Mouse (Mus musculus): ENCODE data around the gene Ly6g6f. TPM values are rescaled to one million over a fixed set of nuclear protein-coding genes. Genes with fewer than 3 reads are reported as not detected.

Gene Ly6g6f
- polyA plus RNA-seq, 1 experiment from 2014 or later = 0.68 TPM

DNA sequence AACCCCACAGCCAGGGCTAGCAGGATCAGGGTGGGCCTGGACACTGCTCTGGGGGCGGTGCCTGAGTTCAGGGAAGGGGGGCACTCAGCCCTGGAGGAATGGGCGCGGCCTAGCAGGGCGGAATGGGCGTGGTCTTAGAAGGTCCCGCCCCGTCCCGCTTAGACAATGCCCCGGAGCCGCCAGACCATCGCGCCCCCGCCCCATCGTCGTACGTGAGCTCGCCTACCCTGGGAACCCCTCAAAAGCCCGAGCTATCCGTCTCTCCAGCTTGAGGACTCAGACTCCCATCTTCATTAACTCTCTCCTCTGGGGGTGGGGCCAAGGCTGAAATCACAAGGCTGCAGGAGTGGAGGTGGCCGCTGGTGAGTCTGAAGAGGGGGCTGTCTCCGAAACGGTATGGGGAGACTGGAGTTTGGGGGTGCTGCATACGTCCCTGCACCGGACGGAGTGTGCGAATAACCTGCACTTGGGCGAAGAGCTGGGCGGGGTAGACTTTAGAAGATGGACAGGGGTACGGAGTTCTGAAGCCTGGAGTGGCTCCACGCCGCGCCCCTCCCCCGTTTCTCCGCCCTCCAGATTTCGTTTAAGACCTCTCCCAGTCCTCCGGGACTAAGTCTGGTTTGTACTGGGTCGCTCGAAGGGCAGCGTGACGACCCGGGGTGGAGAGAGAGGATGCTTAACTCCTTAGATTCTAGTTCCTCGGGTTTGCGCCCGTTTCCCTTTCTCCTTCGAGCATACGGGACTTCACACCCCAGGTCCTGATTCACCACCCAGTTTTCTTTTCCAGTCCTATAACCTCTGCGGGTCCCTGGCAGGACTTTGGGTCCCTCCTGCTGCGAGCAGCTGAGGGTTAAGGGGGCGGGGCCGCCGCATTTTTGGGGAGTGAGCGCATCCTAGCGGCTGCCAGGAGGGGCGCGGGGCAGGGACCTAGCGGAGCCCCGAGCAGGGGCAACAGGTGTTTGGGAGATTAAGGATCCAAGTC lies 26.2 kb downstream of the Ly6g6f start, which contains the start of gene Ddah2:
TSS of gene Ddah2 (plus strand) at position 125 of the 982 bp plus-strand sequence.
- under 1% methylated on average over 57 of the region's 57 CpGs for WGBS
- H3K9me3 ChIP-seq = no peaks in the 10 kb centered on the region

DNA sequence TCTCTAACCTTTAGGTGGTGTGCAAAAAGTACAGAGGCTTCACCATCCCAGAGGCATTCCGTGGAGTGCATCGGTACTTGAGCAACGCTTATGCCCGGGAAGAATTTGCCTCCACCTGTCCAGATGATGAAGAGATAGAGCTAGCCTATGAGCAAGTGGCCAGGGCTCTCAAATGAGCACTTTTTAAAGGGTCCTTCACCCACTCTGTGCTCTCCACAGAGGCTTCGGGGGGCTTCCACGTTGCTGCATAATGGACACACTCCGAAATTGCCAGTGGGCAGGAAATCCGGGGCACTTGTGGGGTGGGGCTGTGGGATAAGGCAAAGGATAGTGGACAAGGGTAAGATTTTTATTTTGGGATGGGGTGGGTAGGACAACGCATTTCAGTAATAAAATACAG lies 27.1 kb downstream of the Ly6g6f start:
- Histone ChIP-seq H3K4me2 (peak overlapping the region; percentile 94), H3K36me3 (peaks cover 41% of the 10 kb centered on the region), H3K27ac (replicated peaks) (peak overlapping the region; percentile 87), H3K4me1 (replicated peaks) (peaks cover 30% of the 10 kb centered on the region), H3K27me3 (peaks cover 6% of the 10 kb centered on the region), H3K9ac (peak overlapping the region; percentile 87), H3K4me3 (peak overlapping the region; percentile 79), H3K9me3 (no peaks in the 10 kb centered on the region)
- ATAC-seq (ENCODE audit: low read depth) = 0 out of 2 replicates have a peak, but pooled peaks have one; percentile 0
- WGBS = 67% methylated on average over 9 of the region's 9 CpGs

More for the DNA sequence above, 26.2 kb downstream of the Ly6g6f start, which contains the start of gene Ddah2:
- peak within 1 kb of the TSS; percentile 79 for H3K4me3 ChIP-seq
- H3K27ac ChIP-seq (replicated peaks) = peak within 1 kb of the TSS; percentile 87
- ATAC-seq (ENCODE audit: low read depth) = peak; percentile 94
- H3K9ac ChIP-seq = peak within 1 kb of the TSS; percentile 87
- peaks cover 15% of the 10 kb centered on the region for H3K27me3 ChIP-seq
- peaks cover 30% of the 10 kb centered on the region for H3K4me1 ChIP-seq (replicated peaks)
- H3K36me3 ChIP-seq = peaks cover 38% of the 10 kb centered on the region
- peak within 1 kb of the TSS; percentile 94 for H3K4me2 ChIP-seq

DNA sequence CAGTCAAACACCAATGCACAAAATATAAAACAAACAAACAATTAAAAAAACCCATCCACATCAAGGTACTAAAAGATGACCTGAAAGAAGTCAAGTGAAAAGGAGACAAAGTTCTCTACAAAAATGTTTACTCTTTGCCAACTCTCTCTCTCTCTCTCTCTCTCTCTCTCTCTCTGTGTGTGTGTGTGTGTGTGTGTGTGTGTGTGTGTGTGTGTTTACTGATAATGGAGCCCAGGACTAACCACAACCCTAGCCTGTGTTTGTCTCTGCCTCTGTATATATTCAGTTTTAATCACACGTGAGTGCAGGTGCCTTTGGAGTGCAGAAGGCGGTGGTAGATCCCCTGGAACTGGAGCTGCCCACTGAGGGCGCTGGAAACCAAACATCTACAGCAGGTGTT lies 28.3 kb downstream of the Ly6g6f start:
- Histone ChIP-seq H3K4me1 (replicated peaks) (peaks cover 39% of the 10 kb centered on the region), H3K9ac (no peak overlapping the region), H3K4me3 (no peak overlapping the region), H3K9me3 (no peaks in the 10 kb centered on the region), H3K36me3 (peaks cover 38% of the 10 kb centered on the region), H3K27me3 (no peaks in the 10 kb centered on the region), H3K27ac (replicated peaks) (no peak overlapping the region), H3K4me2 (no peak overlapping the region)
- WGBS = 79% methylated on average over 3 of the region's 3 CpGs
- no peak for ATAC-seq (ENCODE audit: low read depth)

DNA sequence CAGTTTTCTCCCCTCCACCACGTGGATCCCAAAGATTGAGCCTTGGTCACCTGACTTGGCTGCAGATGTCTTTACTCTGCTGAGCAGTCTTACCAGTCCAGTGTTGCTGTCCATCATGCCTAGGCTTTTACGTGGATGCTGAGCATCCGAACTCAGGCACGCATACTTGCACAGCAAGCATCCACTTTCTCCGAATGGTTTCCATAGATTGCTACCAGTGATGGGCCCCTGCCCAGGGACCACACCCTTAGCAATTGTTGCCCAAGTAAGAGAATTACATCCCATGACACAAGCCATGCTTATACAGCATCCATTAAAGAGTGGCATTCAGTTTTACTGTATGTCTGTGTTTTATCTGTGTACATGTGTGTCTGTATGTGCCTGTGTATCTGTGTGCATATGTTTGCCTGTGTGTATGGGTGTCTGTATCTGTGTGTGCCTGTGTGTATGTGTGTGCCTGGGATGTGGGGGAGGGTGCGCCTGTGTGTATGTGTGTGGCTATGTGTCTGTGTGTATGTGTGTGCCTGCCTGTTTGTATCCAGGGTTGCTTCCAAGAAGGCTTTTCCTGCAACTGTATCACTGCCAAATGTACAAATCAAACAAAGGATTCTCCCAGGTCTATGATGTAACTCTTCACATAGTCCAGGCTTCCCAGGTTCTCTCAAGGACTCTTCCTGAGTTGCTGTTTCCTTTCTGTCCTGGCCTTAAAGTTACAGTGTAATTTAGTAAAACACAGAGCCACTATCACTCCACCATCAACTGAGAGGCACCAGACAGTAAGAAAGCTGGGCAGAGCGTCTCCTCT lies 29.5 kb downstream of the Ly6g6f start:
- no peaks in the 10 kb centered on the region for H3K27me3 ChIP-seq

DNA sequence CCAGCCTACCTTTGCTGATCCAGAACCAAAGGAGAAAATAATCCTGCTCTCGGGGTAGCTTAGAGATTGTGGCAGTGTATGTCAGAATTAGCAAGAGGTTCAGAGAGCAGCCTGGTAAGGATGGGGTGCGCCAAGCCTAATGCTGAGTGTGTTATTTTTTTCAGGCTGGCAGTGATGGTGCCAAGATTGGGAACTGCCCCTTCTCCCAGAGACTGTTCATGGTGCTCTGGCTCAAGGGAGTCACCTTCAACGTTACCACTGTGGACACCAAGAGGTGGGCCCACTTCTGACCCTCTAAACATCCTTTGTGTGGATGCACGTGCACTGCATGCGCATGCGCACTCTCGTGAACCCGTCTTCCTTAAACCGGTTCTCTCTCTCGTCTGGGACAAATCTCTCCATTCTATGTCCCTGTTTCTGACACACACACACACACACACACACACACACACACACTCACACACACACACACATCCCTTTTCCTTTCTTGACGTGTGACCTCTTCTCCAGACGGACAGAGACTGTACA lies 33.1 kb downstream of the Ly6g6f start:
- 86% methylated on average over 12 of the region's 12 CpGs for WGBS
- Histone ChIP-seq H3K36me3 (peaks cover 23% of the 10 kb centered on the region), H3K4me2 (peak overlapping the region; percentile 64), H3K4me3 (peak overlapping the region; percentile 45), H3K27me3 (no peaks in the 10 kb centered on the region), H3K27ac (replicated peaks) (peak overlapping the region; percentile 95), H3K9me3 (no peaks in the 10 kb centered on the region), H3K9ac (peak overlapping the region; percentile 78), H3K4me1 (replicated peaks) (peaks cover 44% of the 10 kb centered on the region)
- ATAC-seq (ENCODE audit: low read depth) = no peak

More for the DNA sequence above, 29.5 kb downstream of the Ly6g6f start:
- Histone ChIP-seq H3K27ac (replicated peaks) (no peak overlapping the region), H3K4me2 (no peak overlapping the region), H3K4me1 (replicated peaks) (peaks cover 43% of the 10 kb centered on the region), H3K9ac (no peak overlapping the region), H3K9me3 (no peaks in the 10 kb centered on the region), H3K36me3 (peaks cover 28% of the 10 kb centered on the region), H3K4me3 (no peak overlapping the region)
- WGBS = 90% methylated on average over 7 of the region's 7 CpGs
- ATAC-seq (ENCODE audit: low read depth) = no peak

DNA sequence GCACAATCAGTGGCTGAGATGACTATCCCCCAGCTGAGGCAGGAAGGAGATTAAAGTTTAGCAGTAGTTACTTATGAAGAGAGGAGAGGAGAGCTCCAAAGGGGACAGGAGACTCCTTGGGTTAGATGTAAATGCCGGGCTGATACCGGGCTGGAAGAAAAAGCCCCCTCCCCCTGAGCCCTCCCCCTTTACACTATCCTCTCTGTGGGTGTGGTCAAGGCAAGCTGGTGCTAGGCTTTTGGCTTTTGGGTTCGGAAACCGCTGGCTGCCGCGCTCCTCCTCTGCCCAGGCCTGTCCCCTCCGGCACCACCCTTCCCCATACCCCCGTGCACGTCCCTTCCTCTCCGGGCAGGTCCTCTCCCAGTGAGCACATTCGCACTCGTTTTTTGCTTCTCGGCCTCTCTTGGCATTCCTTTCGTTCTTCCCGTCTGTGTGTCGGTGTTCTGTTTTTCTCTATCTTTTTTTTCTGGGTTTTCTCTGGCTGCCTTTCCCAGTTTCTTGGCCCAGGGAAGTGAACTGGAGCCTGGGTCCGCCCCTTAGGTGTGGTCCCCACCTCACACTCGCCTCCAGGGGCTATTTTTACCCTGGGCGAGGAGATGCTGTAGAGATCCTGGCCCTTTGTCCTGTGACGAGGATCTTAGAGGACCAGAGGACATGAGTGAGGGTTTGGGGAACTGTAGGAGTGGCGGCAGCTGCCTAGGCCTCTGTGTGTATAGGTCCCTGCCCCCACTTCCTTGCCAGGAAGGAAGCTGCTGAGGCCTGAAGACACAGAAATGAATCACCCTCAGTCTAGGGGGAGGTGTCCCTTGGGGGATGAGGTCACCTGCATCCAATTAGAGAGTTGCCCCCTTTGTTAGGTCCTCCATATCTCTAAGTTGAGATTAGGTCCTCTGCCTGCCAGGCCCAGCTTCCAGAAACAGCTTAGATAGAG lies 34.0 kb downstream of the Ly6g6f start:
- Histone ChIP-seq H3K36me3 (peaks cover 23% of the 10 kb centered on the region), H3K27me3 (no peaks in the 10 kb centered on the region), H3K9ac (peak overlapping the region; percentile 78), H3K4me2 (peak overlapping the region; percentile 64), H3K4me1 (replicated peaks) (peaks cover 49% of the 10 kb centered on the region), H3K4me3 (peak overlapping the region; percentile 45), H3K9me3 (no peaks in the 10 kb centered on the region), H3K27ac (replicated peaks) (peak overlapping the region; percentile 95)
- peak; percentile 57 for ATAC-seq (ENCODE audit: low read depth)
- WGBS = 2% methylated on average over 21 of the region's 21 CpGs

DNA sequence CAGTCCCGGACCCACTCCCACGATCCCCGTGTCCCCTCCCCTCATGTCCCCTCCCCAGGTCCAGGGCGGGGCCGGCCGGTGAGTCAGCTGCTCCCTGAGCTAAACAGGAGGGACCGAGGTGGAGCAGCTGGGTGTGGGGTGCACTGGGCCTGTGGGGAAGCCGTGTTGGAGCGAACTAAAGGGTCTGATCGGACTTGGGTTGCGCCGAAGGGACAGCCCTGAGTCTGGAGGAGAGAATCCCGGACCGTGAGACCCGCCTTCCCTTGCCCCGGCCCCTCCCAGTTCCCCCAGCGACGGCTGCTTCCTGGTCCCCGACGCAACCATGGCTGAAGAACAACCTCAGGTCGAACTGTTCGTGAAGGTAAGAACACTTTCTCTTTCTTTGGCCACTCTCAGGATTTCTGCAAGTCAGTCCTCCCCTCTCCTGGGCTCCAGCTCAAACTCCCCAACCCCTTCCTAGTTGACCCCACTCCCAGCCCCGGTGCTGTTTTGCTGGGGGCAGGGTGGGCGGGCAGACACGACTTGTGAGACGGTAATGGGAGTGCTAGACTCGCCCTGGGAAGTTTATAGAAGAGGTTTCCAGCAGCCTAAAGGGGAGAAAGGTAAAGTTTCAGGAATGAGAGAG lies 35.2 kb downstream of the Ly6g6f start:
- Histone ChIP-seq H3K9ac (peak overlapping the region; percentile 78), H3K4me1 (replicated peaks) (peaks cover 58% of the 10 kb centered on the region), H3K36me3 (peaks cover 13% of the 10 kb centered on the region), H3K4me2 (peak overlapping the region; percentile 64), H3K4me3 (peak overlapping the region; percentile 45), H3K9me3 (no peaks in the 10 kb centered on the region), H3K27me3 (no peaks in the 10 kb centered on the region), H3K27ac (replicated peaks) (peak overlapping the region; percentile 95)
- peak; percentile 15; the same call in 1 of the 2 replicates for ATAC-seq (ENCODE audit: low read depth)
- WGBS = 1% methylated on average over 27 of the region's 27 CpGs

DNA sequence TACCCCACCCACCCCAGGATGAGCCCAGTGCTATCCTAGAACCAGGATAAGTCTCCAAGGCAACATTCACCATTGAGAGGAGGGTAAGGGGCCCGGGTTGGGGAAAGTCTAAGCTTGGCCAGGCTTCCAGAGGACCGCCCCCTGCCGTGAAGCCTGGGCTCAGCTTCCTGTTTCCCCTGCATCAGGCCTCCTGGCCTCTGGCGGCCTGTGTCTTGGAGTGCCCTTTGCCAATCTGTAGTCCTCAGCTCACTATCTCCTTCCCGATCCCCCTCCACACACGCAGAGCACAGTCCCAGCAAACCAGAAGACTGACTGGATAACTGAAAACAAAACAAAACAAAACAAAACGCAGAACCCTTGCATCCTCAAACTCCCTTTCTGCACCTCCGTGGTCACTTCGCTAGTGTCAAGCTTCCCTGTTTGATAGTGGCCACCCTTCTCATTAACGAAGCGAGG lies 35.8 kb downstream of the Ly6g6f start, which contains the start of gene Clic1:
TSS of gene Clic1 (plus strand) at position 406 of the 456 bp plus-strand sequence.
- Histone ChIP-seq H3K4me3 (peak within 1 kb of the TSS; percentile 45), H3K27ac (replicated peaks) (peak within 1 kb of the TSS; percentile 95), H3K4me2 (peak within 1 kb of the TSS; percentile 64), H3K4me1 (replicated peaks) (peaks cover 58% of the 10 kb centered on the region), H3K36me3 (peaks cover 13% of the 10 kb centered on the region), H3K9me3 (no peaks in the 10 kb centered on the region), H3K27me3 (no peaks in the 10 kb centered on the region), H3K9ac (peak within 1 kb of the TSS; percentile 78)
- WGBS = 7% methylated on average over 11 of the region's 11 CpGs
- no peak for ATAC-seq (ENCODE audit: low read depth)

DNA sequence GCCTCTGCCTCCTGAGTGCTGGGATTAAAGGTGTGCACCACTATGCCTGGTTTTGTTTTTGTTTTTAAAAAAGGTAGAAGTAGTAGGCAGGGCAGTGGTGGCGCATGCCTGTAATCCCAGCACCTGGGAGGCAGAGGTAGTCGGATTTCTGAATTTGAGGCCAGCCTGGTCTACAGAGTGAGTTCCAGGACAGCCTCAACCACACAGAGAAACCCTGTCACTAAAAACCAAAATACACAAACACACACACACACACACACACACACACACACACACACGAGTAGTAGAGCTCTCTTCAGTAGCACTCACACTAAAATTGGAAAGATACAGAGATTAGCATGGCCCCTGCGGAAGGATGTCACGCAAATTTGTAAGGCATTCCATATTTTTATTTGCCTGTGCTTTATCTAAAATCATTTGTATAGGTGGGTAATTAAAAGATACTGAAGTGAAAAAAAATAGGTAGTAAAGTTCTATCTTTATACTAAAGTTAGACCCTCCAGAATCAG lies 36.4 kb downstream of the Ly6g6f start:
- no peaks in the 10 kb centered on the region for H3K27me3 ChIP-seq
- H3K27ac ChIP-seq (replicated peaks) = peak overlapping the region; percentile 95; the same call in 1 of the 2 replicates
- H3K9me3 ChIP-seq = no peaks in the 10 kb centered on the region
- ATAC-seq (ENCODE audit: low read depth) = no peak
- WGBS = 79% methylated on average over 5 of the region's 5 CpGs
- H3K36me3 ChIP-seq = peaks cover 9% of the 10 kb centered on the region
- H3K9ac ChIP-seq = no peak overlapping the region
- no peak overlapping the region for H3K4me3 ChIP-seq
- peak overlapping the region; percentile 64 for H3K4me2 ChIP-seq
- peaks cover 58% of the 10 kb centered on the region for H3K4me1 ChIP-seq (replicated peaks)

Data from neural tube, embryonic 13.5 days (tissue).